Mouse (Mus musculus) cerebellum, adult 11-12 months (tissue): ENCODE data around the gene Vps35l.

ENCODE experiments used
- DNase-seq: peaks from one replicate; pipeline ENCODE4 v3.0.0; 2022

Gene Vps35l

DNA sequence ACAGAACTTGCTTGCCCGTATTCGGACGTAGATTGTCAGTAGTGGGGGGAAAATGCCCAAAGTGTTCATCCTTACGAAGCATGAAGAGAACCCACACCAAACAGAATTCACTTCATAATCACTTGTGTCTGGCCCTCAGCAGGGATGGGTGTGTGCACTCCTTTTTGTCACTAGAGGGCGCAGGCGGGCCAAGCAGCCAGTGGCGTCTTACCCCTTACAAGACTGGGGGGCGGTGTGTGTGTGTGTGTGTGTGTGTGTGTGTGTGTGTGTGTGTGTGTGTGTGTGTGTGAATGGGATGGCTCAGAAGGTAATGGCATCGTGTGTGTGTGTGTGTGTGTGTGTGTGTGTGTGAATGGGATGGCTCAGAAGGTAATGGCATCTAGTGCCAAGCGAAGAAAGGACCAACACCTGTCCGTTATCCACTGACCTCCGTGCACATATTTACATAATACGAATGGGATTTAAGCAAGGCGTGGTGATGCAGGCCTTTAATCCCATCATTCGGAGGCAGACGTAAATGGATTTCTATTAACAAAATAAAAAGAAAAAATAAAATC, at the start of gene Vps35l:
Vps35l (plus strand) TSS at position 252 of the 557 bp plus-strand sequence.
- peak; percentile 87 for DNase-seq

GRCm38 (mm10) chr7:118691287-118691686, 48.7 kb upstream of the Vps35l start:
- DNase-seq, result no peak

- no peak for DNase-seq
These were observed 43.9 kb upstream of the Vps35l start for GRCm38 (mm10) chr7:118696146-118696545.

DNA sequence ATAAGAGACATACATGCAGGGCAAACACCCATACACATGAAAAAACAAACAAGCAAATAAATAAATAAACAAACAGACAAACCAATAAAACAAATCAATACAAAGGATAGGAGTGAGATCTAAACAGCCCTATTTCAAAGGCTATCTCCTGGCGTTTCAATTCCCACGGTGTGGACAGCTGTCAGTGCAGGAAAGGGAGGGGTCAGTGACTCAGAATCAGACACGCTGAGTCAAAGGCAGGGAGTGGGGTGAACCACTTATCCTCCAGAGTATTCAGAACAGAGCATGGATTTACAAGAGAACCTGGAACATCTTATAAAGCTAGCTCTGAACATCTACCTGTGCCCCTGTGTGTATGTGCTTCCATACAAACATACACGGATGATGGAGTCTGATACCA, 42.9 kb upstream of the Vps35l start:
- no peak for DNase-seq

DNA sequence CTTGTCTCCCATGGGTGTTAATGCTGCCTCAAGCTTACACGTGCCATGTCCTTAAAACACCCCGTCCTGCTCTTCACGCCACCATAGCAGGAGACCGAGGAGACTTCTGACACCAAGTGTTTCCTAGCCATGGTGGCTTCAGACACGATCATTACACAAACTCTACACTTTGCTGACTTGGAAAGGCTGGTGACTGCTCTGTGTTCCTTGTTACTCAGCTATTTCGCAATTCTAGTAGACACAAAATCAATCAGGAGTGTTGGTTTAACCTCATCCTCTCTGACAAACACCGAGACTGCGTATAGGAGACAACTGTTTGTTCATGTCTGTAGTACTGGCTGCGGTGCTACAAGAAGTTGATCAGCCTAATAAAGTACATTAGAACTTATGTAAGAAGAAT, 41.1 kb upstream of the Vps35l start:
- no peak for DNase-seq

GRCm38 (mm10) chr7:118703144-118703561, 36.9 kb upstream of the Vps35l start:
- DNase-seq, result no peak

DNA sequence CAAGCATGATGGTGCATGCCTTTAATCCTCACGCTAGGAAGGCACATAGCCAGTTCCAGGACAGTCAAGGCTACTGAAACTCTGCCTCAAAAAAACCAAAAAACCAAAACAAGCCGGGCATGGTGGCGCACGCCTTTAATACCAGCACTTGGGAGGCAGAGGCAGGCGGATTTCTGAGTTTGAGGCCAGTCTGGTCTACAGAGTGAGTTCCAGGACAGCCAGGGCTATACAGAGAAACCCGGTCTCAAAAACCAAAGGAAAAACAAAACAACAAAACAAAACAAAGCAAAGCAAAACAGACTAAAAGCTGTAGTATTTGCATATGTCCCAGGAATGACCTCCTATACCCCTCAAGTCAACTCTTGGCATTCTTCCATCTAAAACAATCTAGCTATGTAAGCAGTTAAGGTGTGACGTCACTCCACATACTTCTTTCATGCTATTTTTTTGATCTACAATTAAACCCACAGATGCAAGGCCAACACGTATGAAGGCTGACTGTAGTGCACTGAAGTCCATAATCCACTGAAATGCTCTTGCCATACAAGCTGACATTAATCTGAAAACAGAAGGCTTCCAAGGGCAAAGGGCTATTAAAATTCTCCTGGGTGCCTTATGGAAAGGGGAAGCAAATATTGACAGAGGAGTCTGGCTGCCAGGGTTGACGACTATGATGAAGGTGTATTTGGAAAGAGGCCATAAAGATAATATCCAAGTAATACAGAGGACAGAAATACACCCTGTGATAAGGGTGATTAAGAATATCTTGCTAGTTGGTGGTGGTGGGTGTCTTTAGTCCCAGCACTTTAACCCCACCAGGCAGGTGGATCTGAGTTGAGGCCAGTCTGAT, 35.8 kb upstream of the Vps35l start:
- no peak for DNase-seq

GRCm38 (mm10) chr7:118705101-118705961, 34.7 kb upstream of the Vps35l start, which contains the start of gene Gde1:
TSS of gene Gde1 (minus strand) at chr7:118705778.
- peak; percentile 94 for DNase-seq

DNA sequence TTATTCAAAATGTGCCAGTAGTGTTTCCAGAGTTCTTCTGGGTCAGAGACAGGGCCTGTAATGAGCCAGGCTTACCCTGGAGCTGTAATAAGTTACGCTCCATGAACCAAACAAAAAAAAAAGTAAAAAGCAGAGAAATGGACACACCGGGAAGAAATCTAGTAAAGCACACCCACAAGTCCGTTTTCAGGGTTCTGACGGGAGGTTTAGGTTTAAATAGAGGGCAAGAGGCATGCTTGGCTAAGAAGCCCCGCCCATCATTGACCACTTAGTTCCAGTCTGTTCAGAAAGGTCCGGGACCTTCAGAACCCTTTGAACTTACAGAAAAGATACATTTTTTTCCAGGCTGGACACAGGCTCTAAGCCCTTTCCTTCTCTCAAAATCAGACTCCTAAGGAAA, 34.0 kb upstream of the Vps35l start:
- no peak for DNase-seq

- DNase-seq, result no peak
These were observed 33.5 kb upstream of the Vps35l start for GRCm38 (mm10) chr7:118706488-118706887.

GRCm38 (mm10) chr7:118707216-118707615, 32.8 kb upstream of the Vps35l start:
- DNase-seq, result no peak

GRCm38 (mm10) chr7:118708002-118708401, 32.0 kb upstream of the Vps35l start:
- peak; percentile 43 for DNase-seq

DNA sequence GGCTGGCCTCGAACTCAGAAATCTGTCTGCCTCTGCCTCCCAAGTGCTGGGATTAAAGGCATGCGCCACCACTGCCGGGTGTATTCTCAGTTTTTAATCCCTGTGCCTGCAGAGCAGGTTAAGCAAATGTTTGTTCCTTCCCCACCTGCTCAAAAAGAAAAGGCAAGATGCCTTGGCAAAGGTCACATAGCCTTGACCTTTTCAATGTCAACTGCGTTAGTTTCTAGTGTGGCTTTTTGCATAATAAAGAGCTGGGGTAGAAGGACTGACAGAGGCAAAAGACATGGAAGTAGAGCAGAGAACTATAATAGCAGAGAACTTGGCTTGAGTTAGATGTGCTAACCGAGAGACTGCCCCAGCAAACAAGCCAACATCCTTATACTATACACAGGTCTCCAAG, 29.2 kb upstream of the Vps35l start:
- DNase-seq, result no peak

DNA sequence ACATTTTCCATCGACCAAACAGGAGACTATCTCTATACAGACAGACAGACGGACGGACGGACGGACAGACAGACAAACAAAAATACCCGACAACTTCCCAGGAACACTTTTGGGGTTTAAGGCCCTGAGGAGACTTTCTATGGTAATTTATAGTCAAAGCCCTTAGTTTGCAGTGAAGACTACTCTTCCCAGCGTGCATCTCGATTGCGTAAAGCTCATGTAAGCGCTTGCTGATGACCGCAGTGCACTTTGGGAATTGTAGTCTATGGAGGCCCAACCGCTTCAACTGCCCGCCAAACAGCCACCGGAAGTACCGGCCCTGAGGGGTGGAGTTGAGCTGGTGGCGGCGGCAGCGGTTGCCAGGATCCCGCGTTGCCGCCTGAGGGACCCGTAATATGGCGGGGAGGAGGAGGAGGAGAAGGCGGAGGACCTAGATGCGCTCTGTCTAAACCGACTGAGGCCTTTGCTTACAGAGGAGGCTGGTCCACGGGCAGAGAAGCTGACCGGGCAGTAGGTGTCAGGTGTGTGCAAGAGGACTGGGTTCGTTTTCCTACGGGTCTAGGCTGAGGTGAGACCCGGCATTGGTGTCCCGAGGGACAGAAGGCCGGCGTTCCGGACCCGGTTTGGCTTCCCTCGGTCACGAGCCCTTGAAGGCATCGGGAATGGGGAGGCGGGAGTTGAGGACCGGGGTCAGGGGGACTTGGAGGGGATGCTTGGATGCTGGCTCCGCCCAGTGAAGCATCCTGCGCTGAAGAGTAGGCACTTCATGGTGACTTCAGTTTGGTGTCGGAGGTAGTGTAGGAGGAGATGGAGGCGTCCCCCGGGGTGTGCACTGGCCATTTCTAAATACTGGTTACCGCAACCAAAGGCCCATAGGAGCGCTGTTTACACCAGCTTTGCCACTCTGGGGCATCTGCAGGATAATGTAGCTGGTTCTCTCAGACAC, 27.5 kb upstream of the Vps35l start, which contains the start of gene Ccp110:
Ccp110 (plus strand) TSS at position 325 of the 946 bp plus-strand sequence.
- DNase-seq, result peak; percentile 95

DNA sequence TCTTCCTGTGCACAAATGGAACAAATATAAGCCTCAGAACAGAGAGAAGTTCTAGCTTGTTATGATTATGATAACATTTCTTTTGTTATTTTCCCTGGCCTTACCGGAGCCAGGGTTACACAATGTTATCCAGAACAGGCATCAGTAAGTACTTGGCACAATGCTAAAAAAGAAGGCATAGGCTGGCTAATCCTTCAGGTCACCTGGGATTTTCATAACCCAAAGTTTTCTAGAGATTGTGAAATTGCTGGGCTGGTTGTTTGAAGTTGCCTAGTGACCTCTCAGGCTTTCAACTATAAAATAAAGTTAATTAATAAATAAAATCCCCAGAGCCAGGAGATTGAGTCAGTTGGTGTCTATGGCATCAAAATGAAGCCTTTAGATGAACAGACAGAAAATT, 25.2 kb upstream of the Vps35l start:
- no peak for DNase-seq

GRCm38 (mm10) chr7:118718066-118718465, 22.0 kb upstream of the Vps35l start:
- no peak for DNase-seq

GRCm38 (mm10) chr7:118723927-118724326, 16.1 kb upstream of the Vps35l start:
- DNase-seq, result no peak

- no peak for DNase-seq
These were observed 14.6 kb upstream of the Vps35l start for GRCm38 (mm10) chr7:118725459-118725858.

DNA sequence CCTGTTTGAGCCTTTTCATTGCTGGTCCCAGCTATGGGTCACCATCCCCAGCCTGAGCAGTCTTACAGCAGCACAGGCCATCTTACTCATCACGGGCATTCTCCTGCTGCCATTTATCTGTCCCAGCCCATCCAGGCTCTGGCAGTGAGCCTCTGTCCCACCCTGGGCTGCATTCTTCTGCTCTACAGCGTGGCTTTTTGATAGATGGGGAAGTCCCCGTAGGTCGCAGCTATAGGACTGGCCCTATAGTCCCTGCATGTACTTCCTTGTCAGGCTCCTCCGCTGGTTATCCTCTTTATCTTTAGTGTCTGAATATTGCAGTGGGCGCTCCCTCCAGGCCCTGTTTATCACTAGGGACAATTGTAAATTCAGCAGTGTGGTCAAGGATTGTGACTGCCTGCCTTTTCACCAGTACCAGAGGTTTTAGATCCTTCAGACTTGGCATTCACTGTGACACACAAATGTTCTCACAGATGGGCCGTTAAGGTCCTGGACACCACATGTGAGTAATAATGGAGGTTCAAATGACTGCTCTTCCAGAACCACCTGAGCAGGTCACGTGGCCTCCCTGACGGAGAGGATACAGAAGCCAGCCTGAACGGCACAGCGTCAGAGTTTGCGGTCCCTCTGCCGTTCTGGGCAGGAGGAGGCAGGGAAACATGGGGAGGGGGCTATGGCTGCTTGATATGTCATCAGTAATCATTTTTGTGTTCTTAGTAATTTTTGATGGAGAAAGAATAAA, 11.0 kb upstream of the Vps35l start:
- no peak for DNase-seq

GRCm38 (mm10) chr7:118731781-118732180, 8.2 kb upstream of the Vps35l start:
- DNase-seq, result no peak

DNA sequence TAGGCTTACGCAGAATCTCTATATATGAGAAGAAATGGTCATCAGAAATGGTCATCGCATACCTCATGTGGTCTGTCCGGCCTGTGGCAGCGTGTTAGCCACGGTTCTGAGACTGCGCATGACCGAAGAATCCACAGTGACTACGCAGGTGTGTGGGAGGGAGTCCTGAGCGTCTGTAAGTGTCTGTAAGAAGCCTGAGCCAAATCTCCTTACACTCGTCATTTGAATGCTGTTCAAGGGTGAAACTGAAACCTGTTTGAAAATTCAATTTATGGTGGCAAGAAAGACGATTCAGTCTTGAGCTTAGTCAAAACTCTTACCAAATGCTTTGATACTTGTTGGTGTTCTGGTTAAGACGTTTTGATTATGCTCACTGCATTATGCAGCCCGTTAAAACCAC, 6.8 kb upstream of the Vps35l start:
- DNase-seq, result no peak
